Mouse (Mus musculus) forebrain, embryonic 13.5 days (tissue): ENCODE results near the gene Armcx4. TPM values are rescaled to one million over a fixed set of nuclear protein-coding genes. Genes with fewer than 3 reads are reported as not detected.

Source experiments
- ATAC-seq: fragments of 200-750 bp; cut with Nextera tagmentation; 2 replicates; pipeline ENCODE4 v1.8.0; 2017
- H3K27ac ChIP-seq: fragments of 300-500 bp; sonication (generic); 2 replicates; pipeline ENCODE4 v1.5.1; 2015; ENCODE audit warnings: inconsistent platforms, mild to moderate bottlenecking, moderate library complexity
- H3K27me3 ChIP-seq: fragments of 300-500 bp; sonication (generic); 2 replicates; pipeline ENCODE4 v1.6.1; 2015; ENCODE audit warnings: mild to moderate bottlenecking, inconsistent platforms
- H3K36me3 ChIP-seq: fragments of 300-500 bp; sonication (generic); 2 replicates; pipeline ENCODE4 v1.6.1; 2015; ENCODE audit warnings: mild to moderate bottlenecking, inconsistent platforms; ENCODE audit not compliant: poor library complexity, severe bottlenecking
- H3K4me1 ChIP-seq: fragments of 300-500 bp; sonication (generic); 2 replicates; pipeline ENCODE4 v1.6.1; 2015; ENCODE audit warnings: inconsistent platforms
- H3K4me2 ChIP-seq: fragments of 300-500 bp; sonication (generic); 2 replicates; pipeline ENCODE4 v1.6.1; 2015; ENCODE audit warnings: inconsistent platforms, mild to moderate bottlenecking, moderate library complexity
- H3K4me3 ChIP-seq: fragments of 300-500 bp; sonication (generic); 2 replicates; pipeline ENCODE4 v1.5.1; 2015; ENCODE audit warnings: mild to moderate bottlenecking, inconsistent platforms
- H3K9ac ChIP-seq: fragments of 300-500 bp; sonication (generic); 2 replicates; pipeline ENCODE4 v1.6.1; 2015; ENCODE audit warnings: mild to moderate bottlenecking, inconsistent platforms
- H3K9me3 ChIP-seq: fragments of 300-500 bp; sonication (generic); replicated peaks from 2 replicates; pipeline ENCODE4 v1.6.1; 2016; ENCODE audit warnings: inconsistent platforms
- WGBS: fragments of 180-500 bp; shearing (Covaris S2); methylation state at CpG from one replicate; pipeline ENCODE4 v1.1.7; 2015; 5-methylcytosine and 5-hydroxymethylcytosine counted together
- polyA plus RNA-seq: library from polyadenylated mRNA; unstranded; fragments of >200 nt; fragmentation: Nextera tagmentation; extraction: Ambion mirVana; gene quantifications from 2 replicates; pipeline ENCODE4 v1.2.1, GENCODE M21; 2015

Gene Armcx4
- 8.8 and 9.6 TPM in 2 replicates for polyA plus RNA-seq

GRCm38 (mm10) chrX:134686267-134686666, at the start of gene Armcx4:
TSS of gene Armcx4 (plus strand) at chrX:134686519.
- Histone ChIP-seq H3K4me3 (peak within 1 kb of the TSS; percentile 53), H3K4me1 (peaks cover 8% of the 10 kb centered on the region), H3K4me2 (peak within 1 kb of the TSS; percentile 63), H3K36me3 (peaks cover 30% of the 10 kb centered on the region), H3K27me3 (no peaks in the 10 kb centered on the region), H3K27ac (peak within 1 kb of the TSS; percentile 89), H3K9me3 (no peaks in the 10 kb centered on the region), H3K9ac (peak within 1 kb of the TSS; percentile 72)
- peak; percentile 97 for ATAC-seq
- 9% methylated on average over 17 of the region's 33 CpGs for WGBS

- H3K9me3 ChIP-seq: no peaks in the 10 kb centered on the region
- no peak for ATAC-seq
- WGBS: 68% methylated on average over 10 of the region's 10 CpGs
- no peak overlapping the region for H3K27ac ChIP-seq
- H3K4me1 ChIP-seq: no peaks in the 10 kb centered on the region
- no peaks in the 10 kb centered on the region for H3K27me3 ChIP-seq
- no peak overlapping the region for H3K4me3 ChIP-seq
- no peak overlapping the region for H3K4me2 ChIP-seq
- H3K36me3 ChIP-seq: no peaks in the 10 kb centered on the region
- H3K9ac ChIP-seq: no peak overlapping the region
Observed at GRCm38 (mm10) chrX:134641000-134641760, 45.1 kb upstream of the Armcx4 start.

- H3K4me3 ChIP-seq: no peak overlapping the region
- no peaks in the 10 kb centered on the region for H3K9me3 ChIP-seq
- H3K4me1 ChIP-seq: no peaks in the 10 kb centered on the region
- H3K36me3 ChIP-seq: no peaks in the 10 kb centered on the region
- ATAC-seq: no peak
- WGBS: 95% methylated on average over 1 of the region's 1 CpGs
- H3K9ac ChIP-seq: no peak overlapping the region
- no peak overlapping the region for H3K4me2 ChIP-seq
- H3K27me3 ChIP-seq: no peaks in the 10 kb centered on the region
- H3K27ac ChIP-seq: no peak overlapping the region
Observed at GRCm38 (mm10) chrX:134646338-134646737, 40.0 kb upstream of the Armcx4 start.

DNA sequence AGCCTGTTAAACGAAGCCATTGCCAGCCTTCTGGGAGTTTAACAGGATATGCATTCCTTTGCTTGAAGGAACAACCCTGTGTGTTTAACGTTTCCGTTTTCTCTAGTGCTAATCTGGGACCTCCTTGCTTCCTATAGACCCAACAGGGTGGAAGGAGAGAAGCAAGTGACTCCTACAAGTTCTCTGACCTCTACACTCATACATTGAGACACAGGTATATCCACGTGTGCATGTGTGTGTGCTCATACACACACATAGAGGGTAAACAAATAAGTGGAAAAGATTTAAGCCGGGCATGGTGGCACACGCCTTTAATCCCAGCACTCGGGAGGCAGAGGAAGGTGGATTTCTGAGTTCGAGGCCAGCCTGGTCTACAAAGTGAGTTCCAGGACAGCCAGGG, 38.9 kb upstream of the Armcx4 start:
- Histone ChIP-seq H3K9ac (no peak overlapping the region), H3K4me2 (no peak overlapping the region), H3K4me3 (no peak overlapping the region), H3K27me3 (no peaks in the 10 kb centered on the region), H3K36me3 (no peaks in the 10 kb centered on the region), H3K27ac (no peak overlapping the region), H3K9me3 (no peaks in the 10 kb centered on the region), H3K4me1 (no peaks in the 10 kb centered on the region)
- 72% methylated on average over 8 of the region's 8 CpGs for WGBS
- ATAC-seq: no peak

DNA sequence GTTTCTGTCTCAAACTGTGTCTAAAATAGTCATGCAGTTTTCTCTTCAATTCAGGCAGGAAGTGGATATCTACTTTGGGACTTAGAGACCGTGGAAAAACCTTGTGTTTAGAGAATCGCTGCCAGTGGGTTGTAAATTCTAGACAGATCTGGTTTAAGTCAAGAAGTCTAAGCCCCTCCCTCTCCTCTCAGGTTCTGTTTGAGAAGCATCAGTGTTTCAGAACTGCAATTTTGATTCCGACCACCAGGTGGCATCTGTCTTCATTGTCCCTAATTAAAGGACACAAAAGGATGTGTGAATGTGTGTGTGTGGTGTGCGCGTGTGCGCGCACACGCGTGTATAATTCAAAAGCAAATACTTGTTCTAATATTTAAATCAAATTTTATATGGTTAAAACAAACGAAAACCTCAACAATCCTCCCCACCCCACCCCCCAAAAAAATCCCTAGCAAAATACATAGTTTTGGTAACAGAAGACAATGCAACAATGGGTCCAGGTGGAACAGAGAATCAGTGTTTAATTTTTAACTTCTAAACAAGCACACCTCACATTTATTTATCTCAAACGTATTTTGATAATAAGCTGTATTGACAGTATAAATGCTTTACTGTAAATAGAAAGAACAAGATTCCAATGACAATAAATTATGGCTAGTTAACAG, 38.2 kb upstream of the Armcx4 start:
- no peak overlapping the region for H3K4me3 ChIP-seq
- no peak overlapping the region for H3K4me2 ChIP-seq
- H3K4me1 ChIP-seq: no peaks in the 10 kb centered on the region
- no peak overlapping the region for H3K9ac ChIP-seq
- H3K9me3 ChIP-seq: no peaks in the 10 kb centered on the region
- H3K27me3 ChIP-seq: no peaks in the 10 kb centered on the region
- no peaks in the 10 kb centered on the region for H3K36me3 ChIP-seq
- no peak overlapping the region for H3K27ac ChIP-seq
- 13% methylated on average over 11 of the region's 11 CpGs for WGBS
- peak; percentile 79 for ATAC-seq

DNA sequence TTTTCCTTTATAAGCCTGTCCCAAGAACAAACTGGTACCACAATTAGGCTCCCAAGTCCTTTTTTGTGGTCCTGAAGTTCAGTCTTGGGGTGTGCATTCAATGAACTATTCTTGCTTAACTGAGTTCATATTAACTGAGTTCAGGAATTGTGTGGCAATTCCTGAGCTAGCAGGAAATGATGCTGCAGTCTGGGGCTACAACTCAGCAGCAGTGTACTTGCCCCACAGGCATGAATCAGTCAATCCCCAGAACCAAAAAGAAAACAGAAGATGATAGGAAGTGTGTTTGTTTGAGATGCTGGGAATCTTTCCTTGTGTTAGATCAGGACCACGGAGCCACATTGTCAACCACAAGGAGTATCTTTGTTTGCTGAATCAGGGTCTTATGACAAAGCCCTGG, 34.3 kb upstream of the Armcx4 start:
- Histone ChIP-seq H3K4me1 (no peaks in the 10 kb centered on the region), H3K4me3 (no peak overlapping the region), H3K27ac (no peak overlapping the region), H3K9me3 (no peaks in the 10 kb centered on the region), H3K9ac (no peak overlapping the region), H3K4me2 (no peak overlapping the region), H3K27me3 (no peaks in the 10 kb centered on the region), H3K36me3 (no peaks in the 10 kb centered on the region)
- no peak for ATAC-seq
- WGBS: 74% methylated on average over 1 of the region's 1 CpGs

DNA sequence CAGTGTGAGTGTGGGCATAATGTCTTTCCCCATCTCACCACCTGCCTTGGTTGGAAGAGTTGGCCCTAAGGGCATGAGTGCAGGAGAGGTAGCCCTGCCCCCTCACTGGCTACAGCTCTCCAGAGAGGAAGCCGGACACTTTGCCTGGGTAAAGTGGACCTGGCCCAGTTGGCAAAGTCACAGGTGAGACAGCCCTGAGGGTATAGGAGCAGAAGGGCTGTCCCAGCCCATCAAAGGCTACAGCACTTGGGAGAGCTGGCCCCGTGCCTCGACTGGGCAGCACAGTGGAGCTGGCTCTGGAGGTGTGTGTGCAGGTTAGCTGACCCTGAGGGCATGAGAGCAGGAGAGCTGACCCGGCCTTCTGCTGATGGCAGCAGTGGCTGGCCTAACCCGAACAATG, 24.7 kb upstream of the Armcx4 start:
- H3K27ac ChIP-seq: no peak overlapping the region
- WGBS: 84% methylated on average over 5 of the region's 5 CpGs
- H3K4me3 ChIP-seq: no peak overlapping the region
- H3K4me2 ChIP-seq: no peak overlapping the region
- H3K9me3 ChIP-seq: no peaks in the 10 kb centered on the region
- no peaks in the 10 kb centered on the region for H3K27me3 ChIP-seq
- no peaks in the 10 kb centered on the region for H3K36me3 ChIP-seq
- no peak overlapping the region for H3K9ac ChIP-seq
- H3K4me1 ChIP-seq: no peaks in the 10 kb centered on the region
- no peak for ATAC-seq

GRCm38 (mm10) chrX:134675022-134675421, 11.3 kb upstream of the Armcx4 start:
- Histone ChIP-seq H3K36me3 (no peaks in the 10 kb centered on the region), H3K27me3 (no peaks in the 10 kb centered on the region), H3K9me3 (no peaks in the 10 kb centered on the region), H3K9ac (no peak overlapping the region), H3K4me3 (no peak overlapping the region), H3K27ac (no peak overlapping the region), H3K4me2 (no peak overlapping the region), H3K4me1 (no peaks in the 10 kb centered on the region)
- peak; percentile 48; the same call in 1 of the 2 replicates for ATAC-seq
- 18% methylated on average over 5 of the region's 5 CpGs for WGBS

DNA sequence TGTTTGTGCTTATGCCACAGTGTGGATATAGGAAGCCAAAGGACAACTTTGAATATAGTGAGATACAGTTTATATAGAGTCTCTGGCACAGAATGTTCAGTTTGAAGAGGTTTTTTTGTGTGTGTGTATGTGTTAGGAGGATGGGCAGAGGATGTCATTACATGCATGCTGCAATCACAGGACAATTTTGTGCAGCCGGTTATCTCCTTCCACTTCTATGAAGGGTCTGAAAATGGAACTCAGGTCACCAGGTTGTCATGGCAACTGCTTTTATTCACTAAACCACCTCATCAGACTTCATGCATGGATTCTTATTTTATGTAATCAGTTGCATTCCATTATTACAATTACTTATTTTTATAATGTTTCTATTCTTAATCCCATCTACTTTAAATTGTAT, 10.4 kb upstream of the Armcx4 start:
- no peak overlapping the region for H3K9ac ChIP-seq
- no peaks in the 10 kb centered on the region for H3K9me3 ChIP-seq
- ATAC-seq: no peak
- no peak overlapping the region for H3K4me2 ChIP-seq
- H3K27me3 ChIP-seq: no peaks in the 10 kb centered on the region
- no peaks in the 10 kb centered on the region for H3K36me3 ChIP-seq
- no peak overlapping the region for H3K4me3 ChIP-seq
- H3K4me1 ChIP-seq: no peaks in the 10 kb centered on the region
- WGBS: 38% methylated on average over 1 of the region's 1 CpGs
- H3K27ac ChIP-seq: no peak overlapping the region; the same call in 1 of the 2 replicates

- peaks cover 16% of the 10 kb centered on the region for H3K36me3 ChIP-seq
- WGBS: 27% methylated on average over 5 of the region's 5 CpGs
- no peak for ATAC-seq
- H3K4me3 ChIP-seq: peak overlapping the region; percentile 53
- H3K27me3 ChIP-seq: no peaks in the 10 kb centered on the region
- no peaks in the 10 kb centered on the region for H3K9me3 ChIP-seq
- peak overlapping the region; percentile 52 for H3K9ac ChIP-seq
- peaks cover 7% of the 10 kb centered on the region for H3K4me1 ChIP-seq
- peak overlapping the region; percentile 53 for H3K4me2 ChIP-seq
- peak overlapping the region; percentile 57; the same call in 1 of the 2 replicates for H3K27ac ChIP-seq
Observed at GRCm38 (mm10) chrX:134684936-134685335, 1.4 kb upstream of the Armcx4 start.

DNA sequence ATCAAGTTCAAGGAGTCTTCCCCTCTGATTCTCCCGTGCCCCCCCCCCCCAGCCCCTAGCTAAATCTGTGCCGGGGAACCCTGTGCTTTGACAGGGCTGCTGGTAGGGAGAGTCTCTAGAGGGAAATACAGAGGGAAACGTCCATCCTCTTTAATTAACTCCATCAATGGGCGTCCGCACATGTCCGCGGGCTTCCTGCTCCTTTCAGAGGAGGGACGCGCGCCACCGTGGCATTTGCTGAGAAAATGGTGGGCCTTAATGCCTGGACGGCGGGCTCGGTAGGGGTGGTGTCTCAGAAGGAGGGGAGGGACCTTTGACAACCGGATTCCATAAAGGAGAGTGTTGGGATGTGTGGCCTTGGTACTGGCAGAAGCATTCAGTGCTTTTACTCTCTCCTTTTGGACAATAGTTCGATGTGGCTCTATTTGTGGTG, 436 bp downstream of the Armcx4 start:
- Histone ChIP-seq H3K4me3 (peak overlapping the region; percentile 53), H3K4me2 (peak overlapping the region; percentile 63), H3K36me3 (peaks cover 35% of the 10 kb centered on the region), H3K9ac (peak overlapping the region; percentile 72), H3K4me1 (peaks cover 13% of the 10 kb centered on the region), H3K9me3 (no peaks in the 10 kb centered on the region), H3K27me3 (no peaks in the 10 kb centered on the region), H3K27ac (peak overlapping the region; percentile 89)
- WGBS: 8% methylated on average over 16 of the region's 16 CpGs
- peak; percentile 42 for ATAC-seq

GRCm38 (mm10) chrX:134689676-134690075, 3.4 kb downstream of the Armcx4 start:
- WGBS: 80% methylated on average over 2 of the region's 2 CpGs
- H3K36me3 ChIP-seq: peaks cover 64% of the 10 kb centered on the region
- no peak overlapping the region for H3K4me2 ChIP-seq
- no peak overlapping the region for H3K9ac ChIP-seq
- H3K4me1 ChIP-seq: peaks cover 14% of the 10 kb centered on the region
- H3K9me3 ChIP-seq: no peaks in the 10 kb centered on the region
- no peaks in the 10 kb centered on the region for H3K27me3 ChIP-seq
- H3K4me3 ChIP-seq: no peak overlapping the region
- H3K27ac ChIP-seq: no peak overlapping the region
- ATAC-seq: no peak
